Mouse (Mus musculus) kidney, embryonic 15.5 days (tissue): ENCODE results near the gene Ndufa5. TPM values are rescaled to one million over a fixed set of nuclear protein-coding genes. Genes with fewer than 3 reads are reported as not detected.
A peak's percentile ranks its signal among the peaks of the same experiment; 100 is the strongest.

Experiments
- ATAC-seq: fragments of 200-750 bp; cut with Nextera tagmentation; replicated peaks from 2 replicates; pipeline ENCODE4 v1.8.0; 2017; ENCODE audit warnings: moderate TSS enrichment; ENCODE audit not compliant: low FRiP score
- H3K27ac ChIP-seq: fragments of 300-500 bp; sonication (generic); 2 replicates; pipeline ENCODE4 v1.5.1; 2015; ENCODE audit warnings: mild to moderate bottlenecking, inconsistent platforms
- H3K27me3 ChIP-seq: fragments of 300-500 bp; sonication (generic); 2 replicates; pipeline ENCODE4 v1.6.1; 2015; ENCODE audit warnings: inconsistent platforms
- H3K36me3 ChIP-seq: fragments of 300-500 bp; sonication (generic); 2 replicates; pipeline ENCODE4 v1.6.1; 2015; ENCODE audit warnings: inconsistent platforms
- H3K4me1 ChIP-seq: fragments of 300-500 bp; sonication (generic); 2 replicates; pipeline ENCODE4 v1.6.1; 2015; ENCODE audit warnings: inconsistent platforms
- H3K4me2 ChIP-seq: fragments of 300-500 bp; sonication (generic); 2 replicates; pipeline ENCODE4 v1.6.1; 2015; ENCODE audit warnings: moderate library complexity, mild to moderate bottlenecking, inconsistent platforms
- H3K4me3 ChIP-seq: fragments of 300-500 bp; sonication (generic); replicated peaks from 2 replicates; pipeline ENCODE4 v1.5.1; 2015; ENCODE audit warnings: mild to moderate bottlenecking, inconsistent platforms
- H3K9ac ChIP-seq: fragments of 300-500 bp; sonication (generic); 2 replicates; pipeline ENCODE4 v1.6.1; 2015; ENCODE audit warnings: mild to moderate bottlenecking, inconsistent platforms
- H3K9me3 ChIP-seq: fragments of 300-500 bp; sonication (generic); replicated peaks from 2 replicates; pipeline ENCODE4 v1.6.1; 2016; ENCODE audit warnings: inconsistent platforms
- WGBS: fragments of 180-500 bp; shearing (Covaris S2); methylation state at CpG from one replicate; pipeline ENCODE4 v1.1.7; 2015; ENCODE audit warnings: mixed read lengths; 5-methylcytosine and 5-hydroxymethylcytosine counted together
- polyA plus RNA-seq: library from polyadenylated mRNA; unstranded; fragments of >200 nt; fragmentation: Nextera tagmentation; extraction: Ambion mirVana; gene quantifications from 2 replicates; pipeline ENCODE4 v1.2.1, GENCODE M21; 2015

Ndufa5 gene
- 377 and 407 TPM in 2 replicates for polyA plus RNA-seq

GRCm38 (mm10) chr6:24527155-24528063 lies at the start of gene Ndufa5:
Gene Ndufa5 (minus strand): TSS chr6:24528013.
- Histone ChIP-seq H3K9me3 (no peaks in the 10 kb centered on the region), H3K36me3 (peaks cover 18% of the 10 kb centered on the region), H3K4me1 (peaks cover 35% of the 10 kb centered on the region), H3K4me2 (peak within 1 kb of the TSS; percentile 72), H3K27me3 (no peaks in the 10 kb centered on the region), H3K4me3 (peak within 1 kb of the TSS; percentile 64), H3K9ac (peak within 1 kb of the TSS; percentile 57), H3K27ac (peak within 1 kb of the TSS; percentile 68)
- peak; percentile 98 for ATAC-seq
- WGBS, result under 1% methylated on average over 53 of the region's 53 CpGs

DNA sequence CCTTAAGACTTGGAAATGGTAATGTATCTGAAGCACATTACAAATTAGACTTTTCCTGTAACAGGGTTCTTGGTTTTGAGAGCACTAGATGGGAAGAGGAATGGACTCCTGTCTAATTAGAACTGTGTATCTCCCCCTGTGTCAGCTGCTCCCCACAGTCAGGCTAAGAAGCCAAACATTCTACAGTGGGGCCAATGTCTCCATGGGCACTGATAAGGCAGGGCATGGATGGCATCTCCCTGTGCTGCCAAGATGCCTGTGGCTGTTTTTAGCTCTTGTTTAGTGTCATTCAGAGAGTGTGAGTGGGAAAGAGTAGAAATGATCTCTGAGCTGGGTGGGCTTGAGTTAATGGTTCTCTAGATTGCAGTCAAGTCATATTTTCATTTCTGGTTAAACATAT lies 45.5 kb upstream of the Ndufa5 start:
- Histone ChIP-seq H3K27ac (no peak overlapping the region), H3K36me3 (no peaks in the 10 kb centered on the region), H3K27me3 (no peaks in the 10 kb centered on the region), H3K9me3 (0 out of 2 replicates have a peak, but pooled peaks cover 2% of the 10 kb centered on the region), H3K4me2 (no peak overlapping the region), H3K4me3 (no peak overlapping the region), H3K4me1 (no peaks in the 10 kb centered on the region), H3K9ac (no peak overlapping the region)
- no peak for ATAC-seq

- WGBS, result 83% methylated on average over 14 of the region's 14 CpGs
- Histone ChIP-seq H3K9ac (no peak overlapping the region), H3K36me3 (no peaks in the 10 kb centered on the region), H3K27me3 (no peaks in the 10 kb centered on the region), H3K4me3 (no peak overlapping the region), H3K27ac (no peak overlapping the region), H3K4me1 (no peaks in the 10 kb centered on the region), H3K9me3 (0 out of 2 replicates have a peak, but pooled peaks cover 2% of the 10 kb centered on the region), H3K4me2 (no peak overlapping the region)
- ATAC-seq, result no peak
Observed at GRCm38 (mm10) chr6:24572431-24572830, 44.6 kb upstream of the Ndufa5 start.

- Histone ChIP-seq H3K27me3 (no peaks in the 10 kb centered on the region), H3K27ac (peak overlapping the region; percentile 28; the same call in 1 of the 2 replicates), H3K36me3 (no peaks in the 10 kb centered on the region), H3K4me3 (no peak overlapping the region), H3K4me1 (no peaks in the 10 kb centered on the region), H3K4me2 (no peak overlapping the region), H3K9ac (no peak overlapping the region), H3K9me3 (0 out of 2 replicates have a peak, but pooled peaks cover 2% of the 10 kb centered on the region)
- 78% methylated on average over 6 of the region's 6 CpGs for WGBS
- ATAC-seq, result peak; percentile 43; the same call in 1 of the 2 replicates
Observed at GRCm38 (mm10) chr6:24571126-24571525, 43.3 kb upstream of the Ndufa5 start.

- Histone ChIP-seq H3K27ac (no peak overlapping the region), H3K9me3 (0 out of 2 replicates have a peak, but pooled peaks cover 2% of the 10 kb centered on the region), H3K36me3 (no peaks in the 10 kb centered on the region), H3K4me3 (no peak overlapping the region), H3K4me1 (no peaks in the 10 kb centered on the region), H3K4me2 (no peak overlapping the region), H3K9ac (no peak overlapping the region), H3K27me3 (no peaks in the 10 kb centered on the region)
- ATAC-seq, result no peak
- WGBS, result 78% methylated on average over 11 of the region's 11 CpGs
Observed at GRCm38 (mm10) chr6:24570278-24570677, 42.5 kb upstream of the Ndufa5 start.

GRCm38 (mm10) chr6:24569711-24570110 lies 41.9 kb upstream of the Ndufa5 start:
- Histone ChIP-seq H3K36me3 (no peaks in the 10 kb centered on the region), H3K9me3 (0 out of 2 replicates have a peak, but pooled peaks cover 2% of the 10 kb centered on the region), H3K4me1 (no peaks in the 10 kb centered on the region), H3K4me2 (no peak overlapping the region), H3K27me3 (no peaks in the 10 kb centered on the region), H3K9ac (no peak overlapping the region), H3K4me3 (no peak overlapping the region), H3K27ac (no peak overlapping the region)
- 86% methylated on average over 1 of the region's 1 CpGs for WGBS
- no peak for ATAC-seq

GRCm38 (mm10) chr6:24568963-24569362 lies 41.1 kb upstream of the Ndufa5 start:
- Histone ChIP-seq H3K27ac (no peak overlapping the region), H3K4me2 (no peak overlapping the region), H3K9ac (no peak overlapping the region), H3K4me1 (no peaks in the 10 kb centered on the region), H3K9me3 (no peaks in the 10 kb centered on the region), H3K27me3 (no peaks in the 10 kb centered on the region), H3K4me3 (no peak overlapping the region), H3K36me3 (no peaks in the 10 kb centered on the region)
- ATAC-seq, result no peak
- 83% methylated on average over 5 of the region's 5 CpGs for WGBS

DNA sequence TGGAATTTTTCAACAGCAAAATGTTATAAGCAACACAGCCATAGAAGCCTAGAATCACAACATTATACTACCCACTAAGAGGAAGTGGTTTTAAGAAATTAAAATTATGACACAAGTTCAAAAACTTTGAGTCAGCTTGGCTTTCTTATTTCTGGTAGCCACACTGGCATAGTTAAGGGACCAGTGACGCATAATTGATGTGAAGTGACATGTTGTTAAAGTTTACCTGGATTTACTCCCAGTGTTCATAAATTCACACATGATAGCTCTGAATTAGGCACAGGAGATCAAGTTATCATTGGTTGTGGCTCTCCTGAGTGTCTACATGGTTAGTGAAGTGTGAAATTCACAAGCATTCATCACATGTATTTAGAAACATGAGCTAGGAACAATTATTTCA lies 37.1 kb upstream of the Ndufa5 start:
- Histone ChIP-seq H3K27me3 (no peaks in the 10 kb centered on the region), H3K9me3 (no peaks in the 10 kb centered on the region), H3K4me1 (no peaks in the 10 kb centered on the region), H3K4me3 (no peak overlapping the region), H3K36me3 (no peaks in the 10 kb centered on the region), H3K27ac (no peak overlapping the region), H3K4me2 (no peak overlapping the region), H3K9ac (no peak overlapping the region)
- WGBS, result 62% methylated on average over 1 of the region's 1 CpGs
- no peak for ATAC-seq

DNA sequence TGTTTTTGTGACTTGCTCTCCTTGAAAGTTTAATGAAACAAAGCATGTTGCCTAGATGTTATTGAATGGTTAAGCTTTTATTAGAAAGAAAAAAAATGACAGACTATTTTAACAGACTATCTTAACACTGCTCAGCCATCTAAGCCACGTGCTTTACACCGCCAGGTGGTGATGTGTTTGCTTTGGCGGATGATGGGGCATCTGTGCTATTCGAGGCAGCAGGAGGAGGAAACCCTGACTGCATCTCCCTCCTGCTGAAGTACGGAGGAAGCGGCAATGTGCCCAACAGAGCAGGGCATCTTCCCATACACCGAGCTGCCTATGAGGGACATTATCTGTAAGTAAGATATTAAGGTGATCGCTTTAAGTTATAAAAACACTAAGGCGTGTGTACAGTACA lies 36.3 kb upstream of the Ndufa5 start:
- Histone ChIP-seq H3K27ac (no peak overlapping the region), H3K9ac (no peak overlapping the region)
- WGBS, result 76% methylated on average over 9 of the region's 9 CpGs

DNA sequence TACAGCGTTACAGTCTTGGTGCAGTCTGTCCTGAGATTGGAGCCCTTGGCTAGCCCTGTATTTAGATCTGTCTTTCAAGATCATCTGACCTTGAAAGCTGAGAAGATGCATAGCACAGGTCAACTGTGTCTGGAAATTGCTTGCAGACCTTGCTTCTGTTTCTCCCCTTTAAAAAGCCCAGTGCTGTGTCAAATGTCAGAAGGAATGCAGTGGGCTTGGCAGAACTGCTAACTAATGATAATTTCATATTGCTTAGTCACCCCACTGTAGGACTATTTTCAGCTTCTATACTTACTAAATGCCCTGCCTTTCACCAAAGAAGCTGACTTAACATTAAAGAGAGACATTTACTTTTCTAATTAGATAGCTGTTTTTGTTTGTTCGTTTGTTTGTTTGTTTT lies 27.7 kb upstream of the Ndufa5 start:
- Histone ChIP-seq H3K9me3 (no peaks in the 10 kb centered on the region), H3K27ac (no peak overlapping the region), H3K27me3 (no peaks in the 10 kb centered on the region), H3K9ac (no peak overlapping the region), H3K4me2 (no peak overlapping the region), H3K36me3 (no peaks in the 10 kb centered on the region), H3K4me1 (peaks cover 17% of the 10 kb centered on the region), H3K4me3 (no peak overlapping the region)
- WGBS, result 72% methylated on average over 2 of the region's 2 CpGs
- no peak for ATAC-seq

More for the DNA sequence above, 36.3 kb upstream of the Ndufa5 start:
- no peak for ATAC-seq
- Histone ChIP-seq H3K4me3 (no peak overlapping the region), H3K4me1 (no peaks in the 10 kb centered on the region), H3K9me3 (no peaks in the 10 kb centered on the region), H3K36me3 (no peaks in the 10 kb centered on the region), H3K27me3 (no peaks in the 10 kb centered on the region), H3K4me2 (no peak overlapping the region)

DNA sequence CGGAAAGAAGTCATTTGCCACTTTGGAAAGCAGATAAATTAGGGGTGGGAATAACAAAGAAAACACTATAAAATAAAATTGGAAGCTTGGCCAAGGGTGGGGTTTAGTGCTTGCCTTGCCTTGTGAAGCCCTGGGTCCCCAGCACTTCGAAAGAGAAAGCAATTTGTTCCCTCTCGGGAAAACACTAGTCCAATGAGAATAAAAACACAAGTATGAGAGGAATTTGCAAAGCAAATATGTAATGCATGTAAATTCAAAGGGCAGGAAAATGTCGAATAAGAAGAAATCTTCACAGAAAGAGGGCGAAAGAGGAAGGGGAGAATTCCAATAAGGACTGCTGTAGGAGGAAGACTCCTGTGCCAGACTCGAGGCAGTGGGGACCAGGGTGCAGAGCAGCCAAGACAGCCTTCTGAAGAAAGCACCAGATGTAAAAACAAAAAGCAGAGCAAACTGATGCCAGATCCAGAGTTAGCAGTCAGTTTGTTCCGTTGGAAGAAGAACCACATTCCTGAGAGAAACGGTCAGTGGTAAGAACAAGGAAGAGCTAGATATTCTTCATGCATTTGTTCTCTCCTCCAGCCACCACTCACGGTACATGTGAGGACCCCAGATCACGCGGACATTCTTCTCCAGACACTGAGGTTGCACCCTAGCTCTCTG lies 26.7 kb upstream of the Ndufa5 start:
- no peak overlapping the region for H3K4me3 ChIP-seq
- no peak overlapping the region for H3K9ac ChIP-seq
- H3K36me3 ChIP-seq, result no peaks in the 10 kb centered on the region
- WGBS, result 57% methylated on average over 11 of the region's 11 CpGs
- H3K27ac ChIP-seq, result peak overlapping the region; percentile 62
- ATAC-seq, result no peak
- H3K9me3 ChIP-seq, result no peaks in the 10 kb centered on the region
- H3K27me3 ChIP-seq, result no peaks in the 10 kb centered on the region
- H3K4me2 ChIP-seq, result 0 out of 2 replicates have a peak overlapping the region, but pooled peaks have one; percentile 9
- peaks cover 17% of the 10 kb centered on the region for H3K4me1 ChIP-seq

DNA sequence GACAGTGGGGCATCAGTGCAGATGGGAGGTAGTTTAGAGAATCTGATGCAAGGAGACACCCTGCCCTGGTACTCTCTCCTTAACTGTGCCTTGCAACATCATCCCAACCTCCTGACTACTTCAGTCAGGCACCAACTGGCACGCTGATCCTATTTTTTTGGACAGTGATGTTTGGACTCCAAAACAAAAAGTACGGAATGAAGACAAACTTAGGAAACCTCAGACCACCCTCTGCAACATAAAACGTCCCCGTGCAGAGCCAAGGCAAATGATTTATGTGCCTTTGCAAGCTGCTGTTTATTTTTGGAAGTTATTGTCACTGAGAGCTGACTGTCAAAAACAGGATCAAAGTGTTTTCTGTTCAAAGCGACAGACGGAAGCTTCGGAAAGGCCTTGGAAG lies 24.2 kb upstream of the Ndufa5 start:
- Histone ChIP-seq H3K27me3 (no peaks in the 10 kb centered on the region), H3K4me2 (no peak overlapping the region)

More for the DNA sequence above, 24.2 kb upstream of the Ndufa5 start:
- 24% methylated on average over 7 of the region's 7 CpGs for WGBS
- no peak overlapping the region for H3K4me3 ChIP-seq
- H3K9me3 ChIP-seq, result no peaks in the 10 kb centered on the region
- H3K4me1 ChIP-seq, result peaks cover 17% of the 10 kb centered on the region
- H3K27ac ChIP-seq, result no peak overlapping the region
- no peak for ATAC-seq
- no peaks in the 10 kb centered on the region for H3K36me3 ChIP-seq
- H3K9ac ChIP-seq, result no peak overlapping the region
